Mouse (Mus musculus): ENCODE measurements around the gene Ccdc181. TPM values are rescaled to one million over a fixed set of nuclear protein-coding genes. Genes with fewer than 3 reads are reported as not detected.

Ccdc181 gene
- polyA plus RNA-seq, 1 experiment from 2014 or later, result 11.5 TPM

DNA sequence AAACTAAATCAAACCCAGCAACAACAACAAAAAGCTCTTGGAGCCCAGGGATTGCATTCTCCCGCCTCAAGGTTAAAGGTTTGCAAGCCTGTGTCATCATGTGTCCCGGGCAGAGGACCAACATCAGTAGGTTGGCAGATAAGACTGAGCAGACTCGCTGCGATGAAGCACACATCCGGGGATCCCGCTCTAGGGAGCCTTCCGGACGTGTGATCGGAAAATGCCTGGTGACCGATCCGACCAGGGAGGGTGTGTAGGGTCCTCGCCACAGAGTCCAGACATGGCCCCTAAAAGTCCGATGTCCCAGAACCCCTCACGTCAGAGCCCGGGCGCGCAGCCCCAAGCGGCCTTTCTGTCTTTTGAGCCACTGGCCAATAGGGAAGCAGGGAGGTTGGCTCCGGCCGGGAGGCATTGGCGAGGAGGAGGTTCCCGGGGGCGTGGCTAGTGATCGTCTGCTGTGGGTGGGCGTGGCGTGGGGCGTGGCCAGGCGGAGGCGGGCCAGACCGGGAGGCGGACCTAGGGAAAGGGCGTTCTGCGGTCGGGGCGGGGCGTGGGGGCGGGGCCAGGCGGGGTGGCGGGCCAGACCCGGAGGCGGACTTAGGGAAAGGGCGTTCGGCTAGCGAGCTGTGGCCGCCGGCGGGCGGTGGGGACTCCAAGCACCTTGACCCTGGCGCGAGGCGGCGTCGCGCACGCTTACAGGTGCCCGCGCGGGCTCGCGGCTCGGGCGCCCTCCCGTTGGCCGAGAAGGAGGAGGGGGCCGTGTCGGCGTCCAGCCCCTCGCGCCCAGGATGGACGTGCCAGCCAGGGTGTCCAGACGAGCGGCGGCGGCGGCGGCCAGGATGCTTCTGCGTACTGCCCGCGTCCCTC lies 26.7 kb upstream of the Ccdc181 start, which contains the start of gene Slc19a2:
TSS of gene Slc19a2 (plus strand) at position 582 of the 867 bp plus-strand sequence.
- Histone ChIP-seq H3K4me1 (ENCODE audit: control insufficient read depth, insufficient read depth, low read length) (peaks cover 16% of the 10 kb centered on the region), H3K4me3 (replicated peaks; ENCODE audit: low read length) (peak within 1 kb of the TSS; percentile 61), H3K27ac (ENCODE audit: low read length) (peak within 1 kb of the TSS; percentile 82), H3K4me2 (ENCODE audit: low read depth, low read length) (peak within 1 kb of the TSS; percentile 75), H3K36me3 (ENCODE audit: control insufficient read depth, insufficient read depth, low read length) (no peaks in the 10 kb centered on the region), H3K27me3 (ENCODE audit: control insufficient read depth, insufficient read depth, low read length) (no peaks in the 10 kb centered on the region), H3K9me3 (replicated peaks; ENCODE audit: control insufficient read depth, low read length) (no peaks in the 10 kb centered on the region), H3K9ac (ENCODE audit: low read length) (peak within 1 kb of the TSS; percentile 80)
- WGBS, result under 1% methylated on average over 72 of the region's 79 CpGs
- peak; percentile 94 for ATAC-seq (ENCODE audit: insufficient read depth, low FRiP score)

DNA sequence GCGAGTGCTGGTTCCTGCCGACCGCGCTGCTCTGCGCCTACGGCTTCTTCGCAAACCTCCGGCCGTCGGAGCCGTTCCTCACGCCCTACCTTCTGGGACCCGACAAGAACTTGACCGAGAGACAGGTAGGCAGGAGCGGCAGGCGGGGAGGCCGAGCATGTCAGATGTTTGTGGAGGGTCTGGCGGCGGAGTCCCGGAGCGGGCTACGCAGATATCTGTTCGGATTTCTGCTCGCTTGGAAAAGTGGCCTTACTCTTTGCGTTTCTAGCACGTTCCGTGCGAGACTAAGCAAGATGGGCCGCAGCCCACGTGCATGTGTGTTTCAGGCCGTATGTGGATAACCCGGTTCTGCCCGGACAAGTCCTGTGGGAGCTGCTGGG lies 26.1 kb upstream of the Ccdc181 start:
- ATAC-seq (ENCODE audit: insufficient read depth, low FRiP score), result peak; percentile 0; the same call in 1 of the 2 replicates
- peak overlapping the region; percentile 80 for H3K9ac ChIP-seq (ENCODE audit: low read length)

DNA sequence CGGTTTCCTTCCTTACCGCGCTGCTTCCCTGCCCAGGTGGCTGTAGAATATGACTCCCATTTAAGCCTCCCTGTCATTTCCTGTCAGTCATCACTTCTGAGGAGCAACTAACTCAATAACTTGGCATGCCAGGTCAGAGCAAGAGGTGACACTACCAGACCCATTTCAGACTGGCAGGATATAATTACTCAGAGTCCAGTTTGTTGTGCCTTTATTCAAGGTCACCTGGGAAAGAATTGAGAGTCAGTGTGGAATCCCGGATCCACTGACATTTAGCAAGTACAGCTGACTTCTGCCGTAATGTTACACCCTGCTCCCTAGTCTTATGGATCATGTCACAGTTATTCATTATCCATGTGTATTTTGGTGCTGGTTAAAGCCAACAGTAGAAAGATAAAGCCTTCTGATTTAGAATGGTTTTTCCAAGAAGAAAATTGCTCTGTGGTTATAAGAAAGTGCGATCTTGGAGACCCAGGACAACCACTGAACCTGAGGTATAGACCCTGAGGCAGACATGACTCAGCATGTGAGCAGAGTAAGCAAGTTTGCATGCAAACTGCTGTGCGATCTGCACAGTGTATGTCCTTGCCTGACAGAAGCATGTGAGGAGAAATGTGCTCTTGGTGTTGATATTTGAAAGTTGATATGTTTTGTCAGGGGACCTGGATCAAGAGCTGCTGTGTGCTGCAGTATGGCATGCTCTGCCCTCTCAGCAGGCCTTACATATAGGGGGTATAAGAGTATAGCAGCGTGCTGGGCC lies 24.8 kb upstream of the Ccdc181 start:
- peak overlapping the region; percentile 75 for H3K4me2 ChIP-seq (ENCODE audit: low read depth, low read length)
- WGBS, result 46% methylated on average over 8 of the region's 8 CpGs
- H3K9me3 ChIP-seq (replicated peaks; ENCODE audit: control insufficient read depth, low read length), result no peaks in the 10 kb centered on the region
- peak overlapping the region; percentile 80 for H3K9ac ChIP-seq (ENCODE audit: low read length)
- H3K4me3 ChIP-seq (replicated peaks; ENCODE audit: low read length), result peak overlapping the region; percentile 61
- no peak for ATAC-seq (ENCODE audit: insufficient read depth, low FRiP score)
- no peaks in the 10 kb centered on the region for H3K27me3 ChIP-seq (ENCODE audit: control insufficient read depth, insufficient read depth, low read length)
- H3K4me1 ChIP-seq (ENCODE audit: control insufficient read depth, insufficient read depth, low read length), result peaks cover 16% of the 10 kb centered on the region
- no peak overlapping the region for H3K27ac ChIP-seq (ENCODE audit: low read length)
- no peaks in the 10 kb centered on the region for H3K36me3 ChIP-seq (ENCODE audit: control insufficient read depth, insufficient read depth, low read length)

More for the DNA sequence above, 26.1 kb upstream of the Ccdc181 start:
- H3K9me3 ChIP-seq (replicated peaks; ENCODE audit: control insufficient read depth, low read length), result no peaks in the 10 kb centered on the region
- H3K4me2 ChIP-seq (ENCODE audit: low read depth, low read length), result peak overlapping the region; percentile 75
- peak overlapping the region; percentile 54 for H3K27ac ChIP-seq (ENCODE audit: low read length)
- H3K27me3 ChIP-seq (ENCODE audit: control insufficient read depth, insufficient read depth, low read length), result no peaks in the 10 kb centered on the region
- peaks cover 16% of the 10 kb centered on the region for H3K4me1 ChIP-seq (ENCODE audit: control insufficient read depth, insufficient read depth, low read length)
- no peaks in the 10 kb centered on the region for H3K36me3 ChIP-seq (ENCODE audit: control insufficient read depth, insufficient read depth, low read length)
- WGBS, result under 1% methylated on average over 33 of the region's 33 CpGs
- peak overlapping the region; percentile 61 for H3K4me3 ChIP-seq (replicated peaks; ENCODE audit: low read length)

DNA sequence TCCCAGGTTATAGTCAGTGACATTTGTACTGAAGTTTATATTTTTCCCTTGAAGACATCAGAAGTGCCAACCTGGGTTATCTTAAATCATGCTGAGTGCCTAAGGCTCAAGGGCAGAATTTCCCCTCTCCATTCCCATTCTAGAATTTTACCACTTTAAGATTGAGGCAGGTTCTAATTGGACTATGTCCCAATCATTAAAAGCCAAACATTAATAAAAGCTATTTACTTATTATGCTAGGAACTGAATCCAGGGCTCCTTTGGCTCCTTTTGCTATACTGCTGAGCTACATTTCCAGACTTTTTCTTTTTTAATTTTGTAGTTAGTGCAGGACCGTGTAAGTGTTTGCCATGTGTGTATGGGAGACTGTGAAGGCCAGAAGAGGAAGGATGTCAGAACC lies 23.9 kb upstream of the Ccdc181 start:
- Histone ChIP-seq H3K27me3 (ENCODE audit: control insufficient read depth, insufficient read depth, low read length) (no peaks in the 10 kb centered on the region), H3K9ac (ENCODE audit: low read length) (no peak overlapping the region), H3K4me3 (replicated peaks; ENCODE audit: low read length) (no peak overlapping the region), H3K36me3 (ENCODE audit: control insufficient read depth, insufficient read depth, low read length) (no peaks in the 10 kb centered on the region), H3K4me2 (ENCODE audit: low read depth, low read length) (peak overlapping the region; percentile 75; the same call in 1 of the 2 replicates), H3K27ac (ENCODE audit: low read length) (no peak overlapping the region), H3K4me1 (ENCODE audit: control insufficient read depth, insufficient read depth, low read length) (peaks cover 16% of the 10 kb centered on the region), H3K9me3 (replicated peaks; ENCODE audit: control insufficient read depth, low read length) (no peaks in the 10 kb centered on the region)
- no peak for ATAC-seq (ENCODE audit: insufficient read depth, low FRiP score)
- 92% methylated on average over 1 of the region's 1 CpGs for WGBS

DNA sequence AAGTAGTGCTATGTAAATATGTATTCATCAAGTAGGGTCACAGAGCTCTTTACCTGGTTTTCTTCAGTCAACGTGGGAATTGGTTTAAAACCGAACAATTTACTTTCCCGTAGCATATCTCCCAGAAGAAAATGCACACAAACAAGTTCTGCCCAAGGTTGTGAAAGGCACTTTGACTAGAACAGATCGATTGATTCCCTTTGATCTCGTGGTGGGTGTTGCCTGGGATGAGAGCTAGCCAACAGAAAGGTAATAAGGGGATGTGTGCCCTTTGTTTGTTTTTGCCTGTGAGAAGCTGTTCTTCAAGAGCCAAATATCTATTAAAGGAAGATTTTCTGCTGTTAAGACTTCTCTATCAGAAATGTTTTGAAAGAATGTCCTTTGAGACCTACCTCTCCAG lies 22.8 kb upstream of the Ccdc181 start:
- peak overlapping the region; percentile 6; the same call in 1 of the 2 replicates for H3K4me2 ChIP-seq (ENCODE audit: low read depth, low read length)
- no peaks in the 10 kb centered on the region for H3K9me3 ChIP-seq (replicated peaks; ENCODE audit: control insufficient read depth, low read length)
- H3K4me1 ChIP-seq (ENCODE audit: control insufficient read depth, insufficient read depth, low read length), result peaks cover 16% of the 10 kb centered on the region
- 41% methylated on average over 5 of the region's 5 CpGs for WGBS
- no peak overlapping the region for H3K9ac ChIP-seq (ENCODE audit: low read length)
- no peak overlapping the region for H3K4me3 ChIP-seq (replicated peaks; ENCODE audit: low read length)
- H3K27ac ChIP-seq (ENCODE audit: low read length), result no peak overlapping the region
- H3K27me3 ChIP-seq (ENCODE audit: control insufficient read depth, insufficient read depth, low read length), result no peaks in the 10 kb centered on the region
- ATAC-seq (ENCODE audit: insufficient read depth, low FRiP score), result no peak
- H3K36me3 ChIP-seq (ENCODE audit: control insufficient read depth, insufficient read depth, low read length), result 0 out of 2 replicates have a peak, but pooled peaks cover 7% of the 10 kb centered on the region

DNA sequence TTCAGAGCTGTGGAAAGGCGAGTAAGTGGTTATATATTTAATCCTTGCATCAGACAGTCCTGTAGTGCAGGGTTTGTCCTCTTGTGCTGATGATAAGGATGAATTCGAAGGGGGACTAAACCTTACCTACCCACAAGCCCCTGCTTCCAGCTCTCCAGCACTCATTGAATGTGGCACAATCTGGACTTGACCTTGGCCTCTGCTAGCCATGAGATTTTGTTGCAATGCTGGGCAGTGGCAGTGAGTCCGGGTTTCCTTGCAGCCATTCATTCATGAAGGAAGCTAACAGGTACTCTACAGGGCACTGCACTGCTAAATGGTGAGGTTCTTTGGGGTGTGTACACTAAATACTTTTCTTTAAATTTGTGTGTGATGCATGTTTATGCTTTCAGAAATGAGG lies 20.5 kb upstream of the Ccdc181 start:
- no peaks in the 10 kb centered on the region for H3K9me3 ChIP-seq (replicated peaks; ENCODE audit: control insufficient read depth, low read length)
- 0 out of 2 replicates have a peak, but pooled peaks cover 7% of the 10 kb centered on the region for H3K36me3 ChIP-seq (ENCODE audit: control insufficient read depth, insufficient read depth, low read length)
- H3K4me2 ChIP-seq (ENCODE audit: low read depth, low read length), result no peak overlapping the region
- H3K9ac ChIP-seq (ENCODE audit: low read length), result no peak overlapping the region
- H3K4me3 ChIP-seq (replicated peaks; ENCODE audit: low read length), result no peak overlapping the region
- WGBS, result 67% methylated on average over 3 of the region's 3 CpGs
- H3K27me3 ChIP-seq (ENCODE audit: control insufficient read depth, insufficient read depth, low read length), result no peaks in the 10 kb centered on the region
- no peak overlapping the region for H3K27ac ChIP-seq (ENCODE audit: low read length)
- peaks cover 11% of the 10 kb centered on the region for H3K4me1 ChIP-seq (ENCODE audit: control insufficient read depth, insufficient read depth, low read length)
- ATAC-seq (ENCODE audit: insufficient read depth, low FRiP score), result no peak

DNA sequence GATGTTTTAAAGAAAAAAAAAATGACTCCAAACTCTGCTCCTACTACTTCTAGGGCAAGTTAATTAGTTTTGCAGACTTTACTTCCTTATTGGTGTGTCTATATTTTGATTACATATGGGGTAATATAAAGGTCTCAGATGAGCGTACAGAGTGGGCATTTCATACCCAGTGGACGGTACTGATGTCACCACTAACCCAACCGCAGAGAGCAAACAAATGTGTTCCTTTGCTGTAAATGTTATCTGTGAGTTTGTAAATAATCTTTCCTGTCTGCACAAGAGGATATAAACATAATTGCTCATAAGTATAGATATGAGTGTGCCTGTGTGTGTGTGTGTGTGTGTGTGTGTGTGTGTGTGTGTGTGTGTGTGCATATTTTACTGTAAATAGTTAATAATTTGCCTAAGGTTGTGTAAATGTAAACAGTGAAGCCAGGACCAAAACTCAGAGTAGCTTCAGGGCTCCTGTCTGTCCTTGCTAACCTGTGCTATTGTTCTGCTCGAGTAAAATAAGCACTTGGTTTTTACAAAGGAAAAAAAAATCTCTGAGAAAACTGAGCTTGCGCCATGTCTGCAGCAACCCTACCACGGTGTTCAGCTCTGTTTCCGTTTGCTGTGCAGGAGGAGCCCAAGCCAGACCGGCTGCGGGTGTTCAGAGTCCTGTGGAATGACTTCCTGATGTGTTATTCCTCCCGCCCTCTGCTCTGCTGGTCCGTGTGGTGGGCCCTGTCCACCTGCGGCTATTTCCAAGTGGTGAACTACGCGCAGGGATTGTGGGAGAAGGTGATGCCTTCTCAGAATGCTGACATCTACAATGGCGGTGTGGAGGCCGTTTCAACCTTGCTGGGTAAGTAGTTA lies 15.0 kb upstream of the Ccdc181 start:
- Histone ChIP-seq H3K4me3 (replicated peaks; ENCODE audit: low read length) (no peak overlapping the region), H3K9ac (ENCODE audit: low read length) (no peak overlapping the region), H3K4me1 (ENCODE audit: control insufficient read depth, insufficient read depth, low read length) (no peaks in the 10 kb centered on the region), H3K36me3 (ENCODE audit: control insufficient read depth, insufficient read depth, low read length) (peaks cover 16% of the 10 kb centered on the region; the same call in 1 of the 2 replicates), H3K27me3 (ENCODE audit: control insufficient read depth, insufficient read depth, low read length) (no peaks in the 10 kb centered on the region), H3K4me2 (ENCODE audit: low read depth, low read length) (no peak overlapping the region), H3K9me3 (replicated peaks; ENCODE audit: control insufficient read depth, low read length) (no peaks in the 10 kb centered on the region), H3K27ac (ENCODE audit: low read length) (peak overlapping the region; percentile 58; the same call in 1 of the 2 replicates)
- WGBS, result 68% methylated on average over 16 of the region's 16 CpGs
- peak; percentile 60; the same call in 1 of the 2 replicates for ATAC-seq (ENCODE audit: insufficient read depth, low FRiP score)

DNA sequence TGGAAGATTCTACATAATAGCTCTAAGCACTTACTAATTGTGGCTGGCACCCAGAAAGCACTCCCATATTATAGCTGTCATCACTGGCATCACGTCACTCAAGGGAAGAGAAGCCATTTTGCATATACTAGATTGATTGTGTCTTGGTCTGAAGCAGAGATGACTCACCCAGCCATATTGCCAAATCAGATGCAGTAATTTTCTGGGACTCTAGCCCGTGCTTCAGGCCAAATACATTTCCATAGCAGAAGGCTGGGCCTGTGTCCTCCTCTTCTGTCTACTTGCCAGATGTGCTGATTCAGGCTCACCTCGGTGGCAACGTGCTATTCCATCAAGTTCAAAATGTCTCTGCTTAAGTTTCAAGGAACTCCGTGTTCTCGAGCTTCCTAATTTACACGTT lies 13.8 kb upstream of the Ccdc181 start:
- Histone ChIP-seq H3K4me3 (replicated peaks; ENCODE audit: low read length) (no peak overlapping the region), H3K27ac (ENCODE audit: low read length) (no peak overlapping the region), H3K4me1 (ENCODE audit: control insufficient read depth, insufficient read depth, low read length) (no peaks in the 10 kb centered on the region), H3K9me3 (replicated peaks; ENCODE audit: control insufficient read depth, low read length) (no peaks in the 10 kb centered on the region), H3K36me3 (ENCODE audit: control insufficient read depth, insufficient read depth, low read length) (peaks cover 16% of the 10 kb centered on the region; the same call in 1 of the 2 replicates), H3K4me2 (ENCODE audit: low read depth, low read length) (no peak overlapping the region), H3K27me3 (ENCODE audit: control insufficient read depth, insufficient read depth, low read length) (no peaks in the 10 kb centered on the region), H3K9ac (ENCODE audit: low read length) (no peak overlapping the region)
- ATAC-seq (ENCODE audit: insufficient read depth, low FRiP score), result no peak
- 88% methylated on average over 7 of the region's 7 CpGs for WGBS

Data from stomach, embryonic 16.5 days (tissue).